Mouse (Mus musculus) layer of hippocampus, adult 18-20 months (tissue): ENCODE results near the gene Il1r1. TPM values are rescaled to one million over a fixed set of nuclear protein-coding genes. Genes with fewer than 3 reads are reported as not detected.

Source experiments
- DNase-seq, 2 experiments: peaks; one replicate each; pipeline ENCODE4 v3.0.0; 2022; ENCODE audit warnings: low spot score in 2 of 2
- total RNA-seq, 2 experiments: library from RNA; stranded (reverse); gene quantifications; 2 replicates each; pipeline ENCODE4 v1.2.3; 2021

Il1r1 gene
- total RNA-seq, 2 experiments from 2014 or later, result 8.2 to 8.5 TPM

GRCm38 (mm10) chr1:40230336-40230735, 5.5 kb downstream of the Il1r1 start:
- no peak for DNase-seq

- no peak for DNase-seq
These were observed 6.2 kb downstream of the Il1r1 start for GRCm38 (mm10) chr1:40231116-40231515.

- no peak for DNase-seq
These were observed 8.3 kb downstream of the Il1r1 start for GRCm38 (mm10) chr1:40233217-40233616.

- no peak for DNase-seq
These were observed 8.7 kb downstream of the Il1r1 start for GRCm38 (mm10) chr1:40233621-40234020.

GRCm38 (mm10) chr1:40235597-40236249, 10.8 kb downstream of the Il1r1 start:
- peak in 1 of 2 experiments; percentile 60 for DNase-seq

GRCm38 (mm10) chr1:40236694-40237093, 11.8 kb downstream of the Il1r1 start:
- no peak for DNase-seq

- no peak for DNase-seq
These were observed 12.2 kb downstream of the Il1r1 start for GRCm38 (mm10) chr1:40237094-40237493.

- DNase-seq, result no peak
These were observed 15.6 kb downstream of the Il1r1 start for GRCm38 (mm10) chr1:40240353-40241092.

- DNase-seq, result peak; percentile 40 to 80
These were observed 17.8 kb downstream of the Il1r1 start for GRCm38 (mm10) chr1:40242717-40243116.

GRCm38 (mm10) chr1:40243561-40243998, 18.7 kb downstream of the Il1r1 start:
- DNase-seq, result peak; percentile 40 to 67

- DNase-seq, result no peak
These were observed 25.5 kb downstream of the Il1r1 start for GRCm38 (mm10) chr1:40250425-40250824.

- DNase-seq, result no peak
These were observed 27.6 kb downstream of the Il1r1 start for GRCm38 (mm10) chr1:40252507-40252906.

GRCm38 (mm10) chr1:40253940-40254339, 29.1 kb downstream of the Il1r1 start:
- DNase-seq, result no peak

GRCm38 (mm10) chr1:40254347-40255057, 29.6 kb downstream of the Il1r1 start:
- DNase-seq, result no peak

- no peak for DNase-seq
These were observed 37.7 kb downstream of the Il1r1 start for GRCm38 (mm10) chr1:40262441-40263121.

GRCm38 (mm10) chr1:40263122-40263498, 38.2 kb downstream of the Il1r1 start:
- no peak for DNase-seq

GRCm38 (mm10) chr1:40263679-40264078, 38.8 kb downstream of the Il1r1 start:
- no peak for DNase-seq

GRCm38 (mm10) chr1:40265301-40265835, 40.5 kb downstream of the Il1r1 start:
- DNase-seq, result no peak

- DNase-seq, result peak; percentile 37 to 63
These were observed 41.8 kb downstream of the Il1r1 start for GRCm38 (mm10) chr1:40266431-40267260.

GRCm38 (mm10) chr1:40267846-40268245, 43.0 kb downstream of the Il1r1 start:
- DNase-seq, result no peak
